Mouse (Mus musculus) megakaryocyte, embryonic 14.5 days (primary cell): ENCODE data around the gene Gm6367.
"Not testable (repeated sequence)": the region's sequence is repeated elsewhere in the genome, so short reads cannot be mapped to it uniquely, and the experiment has no call there.

ENCODE experiments used
- FLI1 ChIP-seq: IDR thresholded peaks from 2 replicates; pipeline ENCODE4 v1.6.1; 2012; ENCODE audit warnings: low read length, inconsistent platforms, mixed read lengths
- GATA1 ChIP-seq: IDR thresholded peaks from 3 replicates; pipeline ENCODE4 v1.6.1; 2012; ENCODE audit warnings: mixed read lengths, low read length, inconsistent platforms, borderline replicate concordance

DNA sequence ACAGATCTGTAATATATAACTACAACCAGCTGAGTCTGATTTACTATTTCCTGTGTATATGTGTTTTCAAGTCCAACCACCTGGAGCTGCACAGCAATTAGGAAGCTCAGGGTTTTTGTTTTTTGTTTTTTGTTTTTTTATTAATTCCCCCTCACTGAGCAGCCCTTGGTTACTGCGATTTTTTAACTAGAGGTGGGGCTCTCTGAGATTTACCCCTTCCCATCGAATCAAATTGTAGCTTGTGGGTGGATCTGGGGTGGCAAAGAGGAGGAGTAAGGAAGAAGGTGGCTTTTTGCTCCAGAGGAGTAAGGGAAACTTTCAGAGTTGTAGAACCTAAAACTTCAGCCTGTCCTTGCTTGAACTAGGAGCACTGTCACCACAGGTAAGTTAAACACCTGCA is at the start of gene Gm6367:
- not testable (repeated sequence) for TF ChIP-seq GATA1, FLI1
